Mouse (Mus musculus) megakaryocyte, adult 5-6 weeks (primary cell): ENCODE data around the gene Carm1. TPM values are rescaled to one million over a fixed set of nuclear protein-coding genes. Genes with fewer than 3 reads are reported as not detected.

ENCODE experiments used
- ATAC-seq: 2 replicates; pipeline ENCODE4 v1.8.0; 2016; ENCODE audit warnings: mild to moderate bottlenecking, inconsistent platforms; ENCODE audit not compliant: poor library complexity, severe bottlenecking
- total RNA-seq, 2 experiments: library from RNA; stranded (forward) in 1 of 2; stranded (reverse) in 1 of 2; fragments of 153-499, 151-499 nt in 1 of 2; fragments of 221-1000, 200-1000 nt in 1 of 2; gene quantifications; 2 replicates each; pipeline versions ENCODE4 v1.2.3 to v1.2.4; 2015 to 2017

The Carm1 gene
- total RNA-seq, 2 experiments from 2014 or later: 8.5 to 26.3 TPM

DNA sequence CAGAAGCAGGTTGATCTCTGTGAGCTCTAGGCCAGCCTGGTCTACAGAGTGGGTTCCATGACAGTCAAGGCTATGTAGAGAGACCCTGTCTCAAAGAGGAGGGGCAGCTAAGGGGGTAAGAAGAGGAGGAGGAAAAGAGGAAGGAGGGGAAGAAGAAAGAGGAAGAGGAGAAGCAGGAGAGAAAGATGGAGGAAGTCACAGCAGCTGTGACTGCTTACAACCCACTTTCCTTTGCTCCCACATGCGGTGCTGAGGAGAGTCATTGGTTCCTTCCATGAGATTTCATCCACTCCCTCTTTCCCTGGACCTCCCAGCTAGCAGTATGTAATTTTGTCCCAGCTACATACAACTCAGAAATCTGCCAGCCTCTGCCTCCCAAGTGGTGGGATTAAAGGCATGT is 60.0 kb downstream of the Carm1 start:
- ATAC-seq: no peak

DNA sequence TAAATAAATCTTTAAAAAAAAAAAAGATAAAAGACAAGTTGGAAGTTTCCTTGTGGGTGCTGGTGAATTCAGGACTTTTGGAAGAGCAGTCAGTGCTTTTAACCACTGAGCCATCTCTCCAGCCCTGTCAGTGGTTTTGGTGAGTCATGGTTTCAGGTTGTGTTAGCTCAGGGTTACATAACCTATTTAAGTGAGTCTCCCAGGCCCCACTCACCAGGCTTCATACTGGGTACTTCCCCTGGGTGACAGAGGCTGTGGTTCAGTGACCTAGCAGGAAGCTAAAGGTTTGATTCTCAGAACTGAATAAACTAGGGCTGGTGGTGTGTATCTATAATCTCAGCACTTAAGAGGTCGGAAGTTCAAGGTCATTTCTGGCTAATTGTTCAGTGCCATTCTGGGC is 63.2 kb downstream of the Carm1 start:
- peak; percentile 100 for ATAC-seq

DNA sequence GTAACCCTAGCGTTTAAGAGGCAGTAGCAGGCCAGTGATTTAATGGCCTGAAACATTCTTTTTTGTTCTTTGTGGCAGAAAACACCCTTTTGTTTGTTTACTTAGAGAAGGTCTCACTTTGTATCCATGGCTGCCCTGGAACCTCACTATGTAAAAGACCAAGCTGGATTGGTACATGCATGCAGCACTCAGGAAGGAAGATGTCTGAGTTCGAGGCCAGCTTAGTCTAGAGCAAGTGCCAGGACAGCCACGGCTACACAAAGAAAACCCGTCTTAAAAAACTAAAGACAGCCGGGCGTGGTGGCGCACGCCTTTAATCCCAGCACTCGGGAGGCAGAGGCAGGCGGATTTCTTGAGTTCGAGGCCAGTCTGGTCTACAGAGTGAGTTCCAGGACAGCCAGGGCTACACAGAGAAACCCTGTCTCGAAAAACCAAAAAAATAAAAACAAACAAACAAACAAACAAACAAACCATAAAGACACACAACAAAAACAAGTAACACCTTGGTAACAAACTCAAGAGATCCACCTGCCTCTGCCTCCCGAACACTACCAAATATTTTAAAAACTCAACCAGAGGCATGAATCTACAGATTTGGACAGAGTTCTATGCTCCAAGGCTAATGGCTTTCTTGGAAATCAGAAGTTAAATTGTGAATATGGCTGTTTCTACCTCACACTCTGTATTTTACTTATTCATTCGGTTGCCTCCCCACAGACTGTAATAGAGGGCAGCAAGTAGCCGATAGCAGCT is 68.3 kb downstream of the Carm1 start:
- ATAC-seq: no peak

DNA sequence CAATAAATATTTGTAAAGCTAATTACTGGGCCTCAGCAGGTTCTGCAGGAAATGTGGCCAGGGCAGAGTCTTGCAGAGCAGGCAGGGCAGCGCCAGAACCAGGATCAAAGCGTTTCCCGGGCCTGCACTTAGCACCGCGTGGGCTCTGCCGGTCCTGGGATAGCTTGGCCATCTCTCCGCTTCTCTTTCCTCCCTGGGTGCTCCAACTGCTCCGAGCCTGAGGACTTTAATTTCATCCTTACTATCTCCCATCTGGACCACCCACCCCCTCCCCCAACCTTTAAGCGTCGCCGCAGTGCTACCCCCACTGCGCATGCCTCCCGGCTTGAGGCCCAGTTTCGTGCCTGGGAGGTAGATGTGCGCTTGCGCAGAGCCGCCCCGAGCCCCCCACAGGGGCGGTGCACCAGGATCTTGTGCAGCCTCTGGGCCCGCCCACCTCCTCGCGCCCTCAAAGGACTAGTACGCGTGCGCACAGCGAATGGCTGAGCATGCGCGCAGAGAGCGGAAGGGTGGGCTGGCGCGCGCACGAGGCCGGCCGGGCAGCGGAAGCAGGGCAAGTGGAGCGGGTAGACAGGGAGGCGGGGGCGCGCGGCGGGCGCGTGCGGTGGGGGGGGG is 69.0 kb downstream of the Carm1 start, which contains the start of gene Smarca4:
Smarca4 (plus strand) TSS at position 553 of the 615 bp plus-strand sequence.
- ATAC-seq: peak; percentile 95

DNA sequence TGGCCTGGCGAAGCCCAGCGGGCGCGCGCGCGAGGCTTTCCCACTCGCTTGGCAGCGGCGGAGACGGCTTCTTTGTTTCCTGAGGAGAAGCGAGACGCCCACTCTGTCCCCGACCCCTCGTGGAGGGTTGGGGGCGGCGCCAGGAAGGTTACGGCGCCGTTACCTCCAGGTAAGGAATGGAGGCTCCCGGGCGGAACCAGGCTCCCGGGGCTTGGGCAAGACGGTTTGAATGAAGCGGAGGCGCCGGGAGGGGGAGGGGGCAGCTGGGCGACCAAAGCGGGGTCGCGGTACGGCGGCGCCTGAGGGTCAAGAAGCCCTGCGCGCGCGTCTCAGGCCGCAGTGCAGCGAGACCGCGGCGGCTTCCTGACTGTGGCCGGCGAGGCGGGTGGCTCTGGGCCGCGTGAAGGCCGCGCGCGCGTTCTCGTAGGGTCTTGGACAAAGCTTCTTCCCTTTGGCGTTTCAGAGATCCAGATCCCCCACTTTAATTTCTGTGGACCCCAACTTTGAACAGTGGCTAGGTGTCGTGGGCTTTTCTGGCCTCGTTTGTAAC is 69.6 kb downstream of the Carm1 start:
- ATAC-seq: peak; percentile 78

DNA sequence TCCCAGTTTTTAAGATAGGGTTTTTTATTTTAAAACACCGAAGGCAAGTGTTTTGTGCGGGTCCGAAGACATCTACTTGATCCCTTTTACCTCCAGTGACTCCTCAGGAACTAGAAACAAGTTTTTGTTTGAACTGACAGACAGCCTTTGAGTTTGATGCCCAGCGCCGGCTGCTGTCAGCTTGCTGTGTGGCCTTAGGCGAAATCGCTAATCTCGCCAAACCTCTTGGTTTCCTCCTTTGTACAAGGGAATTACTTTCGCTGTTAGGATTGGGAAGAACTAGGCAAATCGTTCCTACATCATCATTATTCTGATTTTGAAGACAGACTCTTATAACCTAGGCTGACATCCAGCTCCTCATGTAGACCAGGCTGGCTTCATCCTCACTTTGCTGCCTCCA is 70.4 kb downstream of the Carm1 start:
- ATAC-seq: no peak

DNA sequence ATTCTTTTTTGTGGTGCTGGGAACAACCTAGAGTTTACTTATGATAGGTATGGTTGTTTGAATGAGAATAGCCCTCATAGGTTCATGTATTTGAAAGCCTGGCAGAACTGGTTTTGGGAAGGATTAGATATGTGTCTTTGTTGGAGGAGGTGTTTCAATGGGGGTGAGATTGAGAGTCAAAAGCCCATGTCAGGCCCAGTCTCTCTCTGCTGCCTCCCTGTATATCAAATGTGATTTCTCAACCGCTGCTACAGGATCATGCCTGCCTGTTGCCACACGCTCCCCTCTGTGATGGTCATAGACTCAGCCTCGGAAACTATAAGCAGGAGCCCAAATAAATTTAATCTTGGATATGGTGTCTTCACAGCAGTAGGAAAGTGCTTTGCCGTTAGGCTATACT is 73.5 kb downstream of the Carm1 start:
- no peak for ATAC-seq

DNA sequence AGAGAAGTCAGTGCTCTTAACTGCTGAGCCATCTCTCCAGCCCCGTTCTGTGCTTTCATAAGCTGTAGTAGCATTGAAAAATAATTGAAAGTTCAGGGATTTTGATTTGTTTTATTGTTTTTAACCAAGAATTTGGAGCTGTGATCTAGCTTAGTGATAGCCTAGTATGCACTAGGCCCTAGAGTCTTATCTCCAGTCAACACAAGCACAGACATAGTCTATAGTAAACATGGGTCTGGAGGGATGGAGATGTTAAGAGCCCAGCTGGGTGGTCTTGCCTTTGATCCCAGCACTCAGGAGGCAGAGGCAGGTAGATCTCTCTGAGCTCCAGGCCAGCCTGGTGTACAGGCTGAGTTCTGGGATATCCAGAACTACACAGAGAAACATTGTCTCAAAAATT is 76.0 kb downstream of the Carm1 start:
- ATAC-seq: no peak

DNA sequence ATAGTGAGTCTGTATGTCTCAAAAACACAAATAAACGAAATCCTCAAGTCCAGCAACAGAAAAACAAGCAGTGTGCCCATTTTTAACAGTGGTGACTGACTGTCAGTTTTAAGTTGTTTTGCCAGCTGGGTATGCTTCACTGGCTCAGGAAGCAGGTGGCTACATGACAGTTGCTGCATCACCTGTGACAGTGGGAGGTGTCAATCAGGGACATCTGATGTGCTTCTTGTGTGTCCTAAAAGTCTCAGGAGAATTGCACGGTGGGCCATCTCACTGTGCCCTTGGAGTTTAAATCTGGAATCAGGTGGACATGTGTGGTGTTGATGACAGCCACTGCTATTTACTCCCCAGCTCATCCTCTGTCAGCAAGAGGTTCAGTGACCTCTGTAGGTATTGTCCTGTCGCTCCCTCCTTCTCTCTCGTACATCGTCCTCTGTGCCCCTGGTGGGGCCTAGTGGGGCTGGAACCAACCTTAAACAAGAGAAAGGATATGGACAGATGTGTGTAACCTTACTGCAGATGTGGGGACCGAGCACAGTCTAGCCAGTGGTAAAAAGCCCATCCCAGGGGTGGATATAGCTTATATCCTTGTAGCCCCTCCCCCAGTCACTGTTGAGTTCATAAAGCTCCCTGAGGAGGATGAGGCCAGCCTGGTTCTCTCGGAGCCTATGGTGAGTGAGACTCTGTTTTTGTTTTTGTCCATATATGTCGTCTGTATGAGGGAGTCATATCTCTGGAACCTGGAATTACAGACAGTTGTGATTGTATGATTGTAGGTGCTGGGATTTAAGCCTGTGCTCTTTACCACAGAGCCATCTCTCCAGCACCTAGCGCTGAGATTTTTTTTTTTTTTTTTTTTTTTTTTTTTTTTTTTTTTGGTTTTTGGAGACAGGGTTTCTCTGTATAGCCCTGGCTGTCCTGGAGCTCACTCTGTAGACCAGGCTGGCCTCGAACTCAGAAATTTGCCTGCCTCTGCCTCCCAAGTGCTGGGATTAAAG is 78.9 kb downstream of the Carm1 start:
- no peak for ATAC-seq

DNA sequence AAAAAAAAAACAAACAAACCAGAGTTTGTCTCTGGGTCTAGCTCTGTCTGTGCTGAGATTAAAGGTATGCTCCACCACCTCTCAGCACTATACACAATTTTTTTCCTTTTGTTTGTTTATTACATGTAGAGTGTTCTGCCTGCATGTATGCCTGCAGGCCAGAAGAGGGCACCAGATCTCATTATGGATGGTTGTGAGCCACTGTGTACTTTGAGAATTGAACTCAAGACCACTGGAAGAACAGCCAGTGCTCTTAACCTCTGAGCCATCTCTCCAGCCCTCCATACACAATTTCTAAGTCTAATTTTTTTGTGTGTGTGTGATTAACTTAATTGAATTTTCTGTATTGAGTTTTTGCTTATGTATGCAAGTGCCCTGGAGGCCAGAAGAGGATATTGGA is 79.9 kb downstream of the Carm1 start:
- no peak for ATAC-seq

DNA sequence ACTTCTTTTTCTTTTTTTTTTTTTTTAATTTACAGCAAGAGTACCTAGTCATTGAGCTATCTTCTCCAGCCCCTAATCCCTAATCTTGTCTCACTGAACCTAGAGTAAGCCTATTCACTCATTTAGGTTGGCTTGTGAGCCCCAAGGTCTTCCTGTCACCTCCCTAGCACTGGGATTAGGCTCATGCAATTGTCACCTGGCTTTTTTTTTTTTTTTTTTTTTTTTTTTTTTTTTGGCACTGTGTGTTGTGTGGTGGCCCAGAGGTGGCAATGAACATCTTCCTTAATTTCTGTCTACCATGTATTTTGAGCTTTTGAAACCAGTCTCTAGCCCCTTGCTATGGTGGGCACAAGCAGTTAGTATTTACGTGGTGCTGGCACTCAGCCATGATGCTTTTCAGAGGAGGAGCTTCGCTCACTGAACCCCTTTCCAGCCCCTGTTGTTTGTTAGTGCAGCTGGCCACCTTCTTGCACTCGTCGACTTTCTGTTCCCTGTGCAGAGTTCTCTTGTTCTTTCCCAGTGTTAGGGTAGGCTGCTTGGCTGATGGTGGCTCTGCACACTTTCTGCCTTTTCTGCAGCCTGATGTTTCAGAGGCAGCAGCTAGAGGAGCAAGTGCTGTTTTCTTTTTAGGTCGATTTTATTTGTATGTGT is 80.6 kb downstream of the Carm1 start:
- no peak for ATAC-seq

DNA sequence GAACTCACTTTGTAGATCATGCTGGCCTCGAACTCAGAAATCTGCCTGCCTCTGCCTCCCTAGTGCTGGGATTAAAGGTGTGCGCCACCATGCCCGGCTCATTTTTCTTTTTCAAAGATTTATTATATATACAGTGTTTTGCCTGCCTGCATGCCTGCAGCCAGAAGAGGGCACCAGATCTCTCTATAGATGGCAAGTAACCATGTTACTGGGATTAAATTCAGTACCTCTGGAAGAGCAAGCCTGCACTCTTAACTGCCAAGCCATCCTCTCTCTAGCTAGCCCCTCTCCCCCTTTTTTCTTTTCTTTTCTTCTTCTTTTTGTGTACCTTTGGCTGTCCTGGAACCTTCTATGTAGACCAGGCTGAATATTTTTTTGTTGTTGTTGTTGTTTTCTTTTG is 84.0 kb downstream of the Carm1 start:
- no peak; the same call in 1 of the 2 replicates for ATAC-seq

DNA sequence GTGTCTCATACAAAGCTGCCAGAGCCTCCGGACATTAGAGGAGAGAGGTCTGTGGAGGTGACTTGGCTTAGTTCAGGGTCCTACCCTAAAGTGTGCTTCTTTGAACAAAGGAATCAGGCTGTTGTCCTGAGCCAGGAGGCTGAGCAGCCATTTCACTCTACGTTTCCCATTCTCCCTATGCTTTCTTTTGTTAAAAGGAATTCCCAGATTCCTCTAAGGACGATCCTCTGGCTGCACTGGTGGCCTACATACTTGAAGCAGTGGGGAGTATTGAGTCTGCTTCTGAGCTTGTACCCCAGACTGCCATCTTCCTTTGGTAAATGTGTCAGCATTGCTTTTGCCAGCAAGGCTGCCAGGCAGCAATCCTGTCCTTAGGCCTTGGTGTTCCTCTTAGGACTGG is 86.4 kb downstream of the Carm1 start:
- ATAC-seq: no peak

DNA sequence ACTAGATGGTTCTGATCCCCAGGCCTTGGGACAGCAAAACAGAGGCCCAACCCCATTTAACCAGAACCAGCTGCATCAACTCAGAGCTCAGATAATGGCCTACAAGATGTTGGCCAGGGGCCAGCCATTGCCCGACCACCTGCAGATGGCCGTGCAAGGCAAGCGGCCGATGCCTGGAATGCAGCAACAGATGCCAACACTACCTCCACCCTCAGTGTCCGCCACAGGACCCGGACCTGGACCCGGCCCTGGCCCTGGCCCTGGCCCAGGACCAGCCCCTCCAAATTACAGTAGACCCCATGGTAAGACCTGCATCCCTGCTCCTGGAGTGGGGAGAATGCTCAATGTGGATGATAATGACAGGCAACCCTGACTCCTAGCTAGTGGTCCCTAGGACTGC is 88.9 kb downstream of the Carm1 start:
- no peak for ATAC-seq

DNA sequence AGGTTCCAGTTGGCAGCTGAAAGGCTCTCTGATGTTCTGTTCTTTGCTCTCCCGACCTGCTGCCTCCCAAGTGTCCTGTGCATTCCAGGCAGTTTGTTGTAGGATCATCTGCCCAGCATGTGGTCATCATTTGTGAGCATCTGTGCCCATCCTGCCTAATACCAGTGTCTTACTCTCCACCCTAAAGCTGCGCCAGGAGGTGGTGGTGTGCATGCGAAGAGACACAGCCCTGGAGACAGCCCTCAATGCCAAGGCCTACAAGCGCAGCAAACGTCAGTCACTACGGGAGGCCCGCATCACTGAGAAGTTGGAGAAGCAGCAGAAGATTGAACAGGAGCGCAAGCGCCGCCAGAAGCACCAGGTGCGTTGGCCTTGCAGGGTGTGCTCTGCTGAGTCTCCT is 92.3 kb downstream of the Carm1 start:
- ATAC-seq: no peak

Other genes with a start within 250 kb of the Carm1 start
- gene Ap1m2, start 234.6 kb upstream of the Carm1 start, total RNA-seq (2015): 0.31 and 0.32 TPM in 2 replicates
- gene Ap1m2, start 234.6 kb upstream of the Carm1 start, total RNA-seq (2017): 0.92 and 1.6 TPM in 2 replicates
- 112 and 124 TPM in 2 replicates for gene Slc44a2, start 226.2 kb upstream of the Carm1 start, total RNA-seq (2015)
- 101 and 116 TPM in 2 replicates for gene Slc44a2, start 226.2 kb upstream of the Carm1 start, total RNA-seq (2017)
- 21.7 and 22.9 TPM in 2 replicates for gene Ilf3, start 179.0 kb upstream of the Carm1 start, total RNA-seq (2015)
- 42.0 and 42.5 TPM in 2 replicates for gene Ilf3, start 179.0 kb upstream of the Carm1 start, total RNA-seq (2017)
- 5.4 and 11.8 TPM in 2 replicates for gene Qtrt1, start 135.1 kb upstream of the Carm1 start, total RNA-seq (2015)
- gene Qtrt1, start 135.1 kb upstream of the Carm1 start, total RNA-seq (2017): 6.7 and 9.8 TPM in 2 replicates
- 94.9 and 101 TPM in 2 replicates for gene Dnm2, start 122.0 kb upstream of the Carm1 start, total RNA-seq (2015)
- gene Dnm2, start 122.0 kb upstream of the Carm1 start, total RNA-seq (2017): 131 and 144 TPM in 2 replicates
- gene Tmed1, start 36.6 kb upstream of the Carm1 start, total RNA-seq (2015): 5.4 and 6.2 TPM in 2 replicates
- gene Tmed1, start 36.6 kb upstream of the Carm1 start, total RNA-seq (2017): 8.7 and 9.3 TPM in 2 replicates
- gene AB124611, start 20.7 kb upstream of the Carm1 start, total RNA-seq (2015): 179 and 187 TPM in 2 replicates
- 290 and 296 TPM in 2 replicates for gene AB124611, start 20.7 kb upstream of the Carm1 start, total RNA-seq (2017)
- 20.5 and 22.2 TPM in 2 replicates for gene Timm29, start 45.8 kb downstream of the Carm1 start, total RNA-seq (2015)
- gene Timm29, start 45.8 kb downstream of the Carm1 start, total RNA-seq (2017): 21.3 and 22.3 TPM in 2 replicates
- gene Yipf2, start 45.9 kb downstream of the Carm1 start, total RNA-seq (2015): 5.2 and 5.4 TPM in 2 replicates
- 5.9 and 8.7 TPM in 2 replicates for gene Yipf2, start 45.9 kb downstream of the Carm1 start, total RNA-seq (2017)
- gene Smarca4, start 69.3 kb downstream of the Carm1 start, total RNA-seq (2015): 41.7 and 43.5 TPM in 2 replicates
- 46.0 and 56.5 TPM in 2 replicates for gene Smarca4, start 69.3 kb downstream of the Carm1 start, total RNA-seq (2017)
- 23.8 and 25.6 TPM in 2 replicates for gene Ldlr, start 176.6 kb downstream of the Carm1 start, total RNA-seq (2015)
- gene Ldlr, start 176.6 kb downstream of the Carm1 start, total RNA-seq (2017): 50.1 and 51.5 TPM in 2 replicates
- gene Spc24, start 213.4 kb downstream of the Carm1 start, total RNA-seq (2015): 49.8 and 57.8 TPM in 2 replicates
- gene Spc24, start 213.4 kb downstream of the Carm1 start, total RNA-seq (2017): 127 and 156 TPM in 2 replicates